Mouse (Mus musculus): ENCODE measurements around the gene Ddx5. TPM values are rescaled to one million over a fixed set of nuclear protein-coding genes. Genes with fewer than 3 reads are reported as not detected.

The Ddx5 gene
- polyA plus RNA-seq (2017; shearing (Covaris generic)), result 1,304 TPM

DNA sequence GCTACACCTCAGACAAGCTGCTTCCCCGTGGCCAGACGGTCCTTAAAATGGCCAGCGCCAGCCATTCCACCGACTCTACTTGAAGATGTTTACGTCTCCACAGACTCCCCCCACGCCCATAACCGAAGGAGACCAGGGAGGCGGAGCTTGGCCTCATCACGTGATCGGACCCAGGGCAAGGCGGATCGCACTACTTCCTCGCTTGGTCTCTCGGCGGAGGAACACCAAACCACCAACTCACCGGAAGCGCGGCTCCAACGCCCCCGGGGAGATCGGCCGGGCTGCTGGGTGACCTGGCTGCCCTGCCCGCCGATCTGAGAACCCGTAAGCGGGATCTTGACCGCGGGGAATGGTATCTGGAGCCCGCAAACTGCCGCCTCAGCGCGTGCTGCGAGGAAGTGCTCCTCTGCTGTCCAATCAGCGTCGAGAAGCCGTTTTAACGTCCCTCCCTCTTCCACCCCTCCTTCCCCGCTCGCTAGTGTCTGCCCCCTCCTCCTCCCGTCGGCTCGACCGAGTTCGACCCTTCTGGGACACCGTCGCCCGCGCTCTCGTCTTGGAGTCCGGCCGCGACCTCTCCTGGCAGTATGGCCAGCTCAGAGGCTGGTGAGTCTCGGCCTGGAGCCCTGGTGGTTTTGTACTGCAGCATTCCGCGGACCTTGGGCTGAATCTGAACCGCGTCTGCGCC, at the start of gene Ddx5, which contains the start of gene Cep95:
Gene Ddx5 (minus strand): TSS at position 411 of the 685 bp plus-strand sequence.
Gene Cep95 (plus strand): TSS at position 478 of the 685 bp plus-strand sequence.

DNA sequence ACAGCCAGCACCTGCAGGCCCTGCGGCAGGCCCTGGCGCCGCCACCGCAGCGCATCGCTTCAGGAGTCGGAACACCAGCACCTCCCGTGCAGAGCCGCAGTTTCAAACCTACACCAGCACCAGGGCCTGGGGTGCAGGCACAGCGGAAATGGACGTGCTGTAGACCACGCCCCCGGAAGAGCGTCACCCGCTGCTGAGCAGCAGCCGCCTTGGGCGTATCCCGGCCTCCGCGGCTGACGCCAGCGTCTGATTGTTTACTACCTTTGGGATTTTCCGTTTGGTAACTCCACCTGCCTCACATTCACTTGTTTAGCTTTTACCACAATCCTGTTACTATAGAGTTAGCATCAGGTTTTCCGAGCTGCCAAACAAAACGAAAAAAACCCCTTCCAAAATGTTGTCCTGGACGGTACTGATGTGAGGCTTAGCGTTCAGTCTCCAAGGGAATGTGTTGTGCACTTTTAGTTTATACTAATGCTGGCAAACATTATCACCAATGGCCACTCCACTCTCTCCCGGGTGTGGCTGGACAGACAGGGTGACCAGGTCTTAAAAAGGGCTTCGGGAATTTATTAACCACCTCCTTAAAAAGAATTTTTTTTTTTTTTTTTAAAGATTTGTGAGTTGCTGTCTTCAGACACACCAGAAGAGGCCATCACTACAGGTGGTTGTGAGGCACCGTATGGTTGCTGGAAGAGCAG, 9.4 kb downstream of the Ddx5 start, which contains the start of gene Polg2:
Gene Polg2 (minus strand): TSS at position 150 of the 701 bp plus-strand sequence.

DNA sequence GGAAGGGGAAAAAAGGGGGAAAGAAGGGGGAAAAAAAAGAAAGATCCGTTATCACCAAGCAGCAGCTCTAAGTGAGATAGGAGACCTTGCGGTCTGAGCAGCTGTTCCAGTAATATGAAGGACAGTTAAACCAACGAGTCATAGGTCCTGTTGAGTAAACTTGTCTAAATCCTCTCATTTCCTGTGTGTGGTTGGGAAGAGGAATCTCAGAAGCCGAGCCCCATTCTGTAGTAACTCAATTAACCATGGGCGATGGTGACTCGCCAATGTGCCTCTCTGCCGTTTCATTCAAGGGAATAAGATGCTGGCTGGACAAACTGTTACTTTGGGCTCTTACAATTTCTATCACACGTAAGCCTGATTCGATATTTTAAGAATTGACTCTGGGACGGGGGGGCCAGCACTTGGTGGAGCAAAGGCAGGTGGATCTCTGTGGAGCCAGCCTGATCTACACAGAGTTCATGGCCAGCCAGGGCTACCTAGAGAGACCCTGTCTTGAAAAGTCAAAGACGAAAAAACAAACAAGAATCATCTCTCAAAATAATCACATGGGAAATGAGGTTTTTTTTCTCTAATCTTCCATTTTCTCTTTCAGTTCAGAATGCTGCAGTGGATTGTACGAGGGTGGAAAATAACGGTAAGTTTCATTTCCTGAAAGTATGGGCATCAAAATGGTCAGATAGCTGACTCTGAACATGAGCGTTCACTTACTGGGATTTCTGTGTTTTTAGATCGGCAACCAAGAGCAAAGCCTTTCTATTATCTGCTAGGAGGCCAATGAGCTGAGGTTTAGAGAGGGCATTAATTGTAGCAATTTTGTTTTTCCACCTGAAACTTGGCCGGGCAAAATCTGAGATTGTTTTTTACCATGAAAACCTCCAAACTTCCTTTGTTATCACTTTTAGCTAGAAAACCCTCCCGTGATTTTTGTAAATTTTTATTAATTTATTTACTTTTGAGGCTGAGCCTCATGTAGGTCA, 37.7 kb downstream of the Ddx5 start, which contains the start of gene Milr1:
Gene Milr1 (plus strand): TSS at position 188 of the 980 bp plus-strand sequence.

DNA sequence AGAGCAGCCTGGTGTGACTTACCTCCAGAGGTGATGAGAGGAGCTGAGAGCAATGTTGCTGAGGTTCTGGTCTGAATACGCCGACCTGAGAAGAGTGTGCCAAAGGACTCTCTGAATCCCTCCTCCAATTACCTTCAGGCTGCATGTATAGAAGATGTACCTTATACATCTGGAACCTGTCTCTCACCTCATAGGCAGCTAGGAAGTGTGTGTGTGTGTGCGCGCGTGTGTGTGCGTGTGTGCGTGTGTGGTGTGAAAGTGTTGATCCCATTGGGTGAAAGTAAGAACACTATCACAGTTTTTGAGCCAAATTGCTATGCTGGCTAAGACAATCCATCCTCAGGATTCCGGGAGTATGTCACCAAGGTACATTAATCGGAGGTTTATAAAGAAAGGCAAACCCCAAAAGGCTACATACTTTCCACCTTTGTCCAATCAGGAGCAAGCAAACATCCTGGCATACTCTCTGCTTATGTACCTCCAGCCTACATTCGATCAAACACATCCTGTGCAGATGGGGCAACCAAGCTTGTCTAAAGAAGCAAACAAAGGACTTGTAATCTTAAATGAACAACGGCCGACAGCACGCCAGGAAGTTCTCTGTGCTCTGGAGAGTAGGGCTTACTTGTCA, 38.7 kb downstream of the Ddx5 start, which contains the start of gene Pecam1:
Gene Pecam1 (minus strand): TSS at position 508 of the 631 bp plus-strand sequence.

Other genes with a start within 250 kb of the Ddx5 start
- 95.0 TPM for gene Tex2, start 175.8 kb downstream of the Ddx5 start, polyA plus RNA-seq (2017; shearing (Covaris generic))
- 90.9 TPM for gene Pecam1, start 38.6 kb downstream of the Ddx5 start, polyA plus RNA-seq (2017; shearing (Covaris generic))
- gene Milr1, start 38.0 kb downstream of the Ddx5 start, polyA plus RNA-seq (2017; shearing (Covaris generic)), result 10.4 TPM
- 159 TPM for gene Polg2, start 9.6 kb downstream of the Ddx5 start, polyA plus RNA-seq (2017; shearing (Covaris generic))
- gene Cep95, start 67 bp upstream of the Ddx5 start, polyA plus RNA-seq (2017; shearing (Covaris generic)), result 35.3 TPM
- 25.2 TPM for gene Smurf2, start 131.5 kb upstream of the Ddx5 start, polyA plus RNA-seq (2017; shearing (Covaris generic))
- gene Kpna2, start 210.4 kb upstream of the Ddx5 start, polyA plus RNA-seq (2017; shearing (Covaris generic)), result 57.9 TPM
- gene 1810010H24Rik, start 236.5 kb upstream of the Ddx5 start, polyA plus RNA-seq (2017; shearing (Covaris generic)), result 0.57 TPM